Mouse (Mus musculus) neural tube, embryonic 12.5 days (tissue): ENCODE measurements at regions not wholly inside any gene's neighbourhood (a gene's known extent, or its start where the extent isn't known, plus 50 kb on each side); places are given as distances from the start of the nearest gene placed in this dataset.
A peak's percentile ranks its signal among the peaks of the same experiment; 100 is the strongest.

Experiments used
- ATAC-seq: fragments of 200-750 bp; cut with Nextera tagmentation; 2 replicates; pipeline ENCODE4 v1.8.0; 2017; ENCODE audit warnings: low read depth, mild to moderate bottlenecking, moderate TSS enrichment, moderate library complexity; ENCODE audit not compliant: low FRiP score
- H3K27ac ChIP-seq: fragments of 300-500 bp; sonication (generic); 2 replicates; pipeline ENCODE4 v1.5.1; 2016
- H3K27me3 ChIP-seq: fragments of 300-500 bp; sonication (generic); replicated peaks from 2 replicates; pipeline ENCODE4 v1.6.1; 2016; ENCODE audit warnings: mild to moderate bottlenecking
- H3K36me3 ChIP-seq: fragments of 300-500 bp; sonication (generic); 2 replicates; pipeline ENCODE4 v1.6.1; 2016; ENCODE audit warnings: mild to moderate bottlenecking
- H3K4me1 ChIP-seq: fragments of 300-500 bp; sonication (generic); 2 replicates; pipeline ENCODE4 v1.6.1; 2016
- H3K4me2 ChIP-seq: fragments of 300-500 bp; sonication (generic); replicated peaks from 2 replicates; pipeline ENCODE4 v1.6.1; 2016; ENCODE audit warnings: mild to moderate bottlenecking
- H3K4me3 ChIP-seq: fragments of 300-500 bp; sonication (generic); 2 replicates; pipeline ENCODE4 v1.5.1; 2016
- H3K9ac ChIP-seq: fragments of 300-500 bp; sonication (generic); 2 replicates; pipeline ENCODE4 v1.6.1; 2016; ENCODE audit warnings: mild to moderate bottlenecking
- H3K9me3 ChIP-seq: fragments of 300-500 bp; sonication (generic); 2 replicates; pipeline ENCODE4 v1.6.1; 2016; ENCODE audit warnings: mild to moderate bottlenecking
- WGBS: fragments of 180-500 bp; shearing (Covaris S2); methylation state at CpG from one replicate; pipeline ENCODE4 v1.1.7; 2016; 5-methylcytosine and 5-hydroxymethylcytosine counted together

GRCm38 (mm10) chr13:90402061-90402460, 312.7 kb upstream of the Xrcc4 start:
- Histone ChIP-seq H3K4me3 (no peak overlapping the region), H3K27ac (no peak overlapping the region), H3K36me3 (no peaks in the 10 kb centered on the region), H3K4me2 (no peak overlapping the region), H3K4me1 (no peaks in the 10 kb centered on the region), H3K9ac (no peak overlapping the region), H3K27me3 (no peaks in the 10 kb centered on the region), H3K9me3 (no peaks in the 10 kb centered on the region)
- ATAC-seq: no peak
- WGBS: 16% methylated on average over 1 of the region's 1 CpGs

DNA sequence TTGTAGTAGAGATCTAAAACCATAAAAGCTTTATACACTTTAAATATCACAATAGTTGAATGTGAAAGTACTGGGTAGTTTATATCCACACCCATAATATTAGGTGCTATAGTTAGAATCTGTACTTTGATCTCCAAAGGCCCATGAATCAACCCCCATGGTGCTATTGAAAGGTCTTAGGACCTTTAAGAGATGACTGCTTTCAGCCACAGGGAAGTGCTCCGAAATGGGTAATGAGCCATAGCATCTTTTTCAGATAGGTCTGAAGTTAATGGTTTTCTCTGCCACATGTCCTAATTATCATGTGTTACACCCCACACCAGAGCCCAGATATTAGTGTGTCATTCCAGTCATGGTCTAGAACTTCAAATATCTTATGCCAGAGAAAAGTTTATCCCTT, 312.1 kb upstream of the Xrcc4 start:
- Histone ChIP-seq H3K36me3 (no peaks in the 10 kb centered on the region), H3K9me3 (no peaks in the 10 kb centered on the region), H3K4me1 (no peaks in the 10 kb centered on the region), H3K27ac (no peak overlapping the region), H3K4me2 (no peak overlapping the region), H3K27me3 (no peaks in the 10 kb centered on the region), H3K4me3 (no peak overlapping the region), H3K9ac (no peak overlapping the region)
- WGBS: 18% methylated on average over 1 of the region's 1 CpGs
- no peak for ATAC-seq

DNA sequence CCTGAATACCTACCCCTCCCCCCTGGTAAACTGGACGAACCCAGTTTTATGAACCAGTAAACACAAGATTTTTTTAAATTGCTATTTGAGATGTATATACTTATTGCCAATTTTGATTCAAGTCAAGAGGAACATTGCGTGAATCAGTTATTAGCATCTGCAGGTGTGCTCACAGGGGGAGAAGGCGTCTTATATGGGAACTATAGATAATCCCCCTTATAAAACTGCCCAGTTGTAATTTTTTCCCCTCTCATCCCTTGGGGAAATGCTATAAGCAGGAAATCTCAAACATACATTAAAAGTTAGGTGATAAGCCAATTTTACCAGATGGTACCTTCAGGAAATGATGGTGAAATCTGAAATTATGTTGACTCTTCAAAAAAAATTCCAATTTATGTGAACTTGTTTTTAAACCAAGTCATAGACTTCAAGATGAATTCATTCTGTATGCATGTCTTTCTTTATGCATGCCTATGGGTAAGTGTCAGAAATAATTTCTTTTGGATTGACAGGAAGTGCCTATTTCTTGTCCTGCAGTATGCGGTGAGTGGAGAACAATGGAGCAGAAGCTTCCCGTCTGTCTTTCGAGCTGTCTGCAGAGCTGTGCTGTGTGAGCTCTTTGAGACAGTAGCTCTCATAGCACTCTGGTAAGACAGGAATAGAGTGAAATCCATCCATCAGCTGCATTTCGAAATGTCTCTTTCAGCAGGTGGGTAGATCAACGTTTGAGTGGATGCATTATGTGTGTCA, 306.0 kb upstream of the Xrcc4 start:
- Histone ChIP-seq H3K9ac (no peak overlapping the region), H3K4me2 (no peak overlapping the region), H3K27me3 (no peaks in the 10 kb centered on the region), H3K4me1 (no peaks in the 10 kb centered on the region), H3K36me3 (no peaks in the 10 kb centered on the region), H3K9me3 (no peaks in the 10 kb centered on the region), H3K4me3 (no peak overlapping the region), H3K27ac (no peak overlapping the region)
- no peak for ATAC-seq
- WGBS: 76% methylated on average over 8 of the region's 8 CpGs

DNA sequence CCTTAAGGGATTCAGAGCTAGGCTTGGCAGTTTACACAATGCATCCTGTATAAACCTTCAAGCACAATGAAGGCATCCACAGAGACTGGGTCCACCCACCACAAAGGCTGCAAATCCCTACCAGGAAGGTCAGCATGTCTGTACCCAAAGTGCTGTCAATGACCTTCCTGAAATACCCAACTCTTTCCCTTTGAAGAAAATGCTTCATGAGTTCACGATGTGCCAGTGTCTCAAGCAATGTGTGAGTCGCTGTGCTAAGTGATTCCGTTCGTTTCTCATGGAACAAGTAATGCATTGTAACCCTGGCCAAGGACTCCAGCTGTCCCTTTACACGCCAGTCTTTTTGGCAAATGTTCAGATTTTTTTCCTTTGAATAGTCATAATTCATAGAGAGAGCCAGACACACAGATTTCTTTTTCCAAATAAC, 305.4 kb upstream of the Xrcc4 start:
- Histone ChIP-seq H3K4me1 (no peaks in the 10 kb centered on the region), H3K9ac (no peak overlapping the region), H3K4me2 (no peak overlapping the region), H3K36me3 (no peaks in the 10 kb centered on the region), H3K9me3 (no peaks in the 10 kb centered on the region), H3K4me3 (no peak overlapping the region), H3K27me3 (no peaks in the 10 kb centered on the region), H3K27ac (no peak overlapping the region)
- WGBS: 61% methylated on average over 5 of the region's 5 CpGs
- ATAC-seq: no peak

- Histone ChIP-seq H3K36me3 (no peaks in the 10 kb centered on the region), H3K4me1 (no peaks in the 10 kb centered on the region), H3K27ac (no peak overlapping the region), H3K27me3 (no peaks in the 10 kb centered on the region), H3K9me3 (no peaks in the 10 kb centered on the region), H3K9ac (no peak overlapping the region), H3K4me2 (no peak overlapping the region), H3K4me3 (no peak overlapping the region)
- no peak for ATAC-seq
Measured at GRCm38 (mm10) chr13:90392415-90392814, 303.0 kb upstream of the Xrcc4 start.

- Histone ChIP-seq H3K27ac (no peak overlapping the region), H3K4me2 (no peak overlapping the region), H3K9ac (no peak overlapping the region), H3K9me3 (no peaks in the 10 kb centered on the region), H3K4me3 (no peak overlapping the region), H3K4me1 (no peaks in the 10 kb centered on the region), H3K27me3 (no peaks in the 10 kb centered on the region), H3K36me3 (no peaks in the 10 kb centered on the region)
- ATAC-seq: peak; percentile 72
- WGBS: 41% methylated on average over 3 of the region's 3 CpGs
Measured at GRCm38 (mm10) chr13:90376619-90377018, 287.2 kb upstream of the Xrcc4 start.

DNA sequence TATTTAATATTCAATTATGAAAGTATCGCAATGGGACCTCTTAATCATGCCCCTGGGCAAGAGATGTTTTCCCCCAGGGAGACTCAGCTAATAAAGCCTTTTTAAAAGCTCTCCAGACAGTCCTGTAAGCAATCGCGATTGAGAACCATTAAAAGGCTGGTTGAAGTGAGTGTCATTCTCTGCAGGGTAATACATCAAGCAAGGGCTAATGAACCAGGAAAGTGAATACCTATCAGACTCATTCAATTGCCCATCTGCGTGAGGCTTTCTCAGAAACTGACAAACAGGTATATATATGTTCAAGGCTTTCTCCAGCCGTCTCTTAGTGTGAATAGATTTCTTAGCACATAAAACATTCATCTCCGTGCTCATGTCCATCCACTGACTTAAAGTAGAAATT, 286.8 kb upstream of the Xrcc4 start:
- no peaks in the 10 kb centered on the region for H3K36me3 ChIP-seq
- no peak overlapping the region for H3K27ac ChIP-seq
- no peak overlapping the region for H3K4me3 ChIP-seq
- no peaks in the 10 kb centered on the region for H3K9me3 ChIP-seq
- no peak overlapping the region for H3K4me2 ChIP-seq
- 38% methylated on average over 6 of the region's 6 CpGs for WGBS
- no peaks in the 10 kb centered on the region for H3K27me3 ChIP-seq
- ATAC-seq: peak; percentile 84
- no peaks in the 10 kb centered on the region for H3K4me1 ChIP-seq
- no peak overlapping the region for H3K9ac ChIP-seq

- WGBS: 72% methylated on average over 4 of the region's 4 CpGs
Measured at GRCm38 (mm10) chr13:90371415-90372150, 282.2 kb upstream of the Xrcc4 start.

DNA sequence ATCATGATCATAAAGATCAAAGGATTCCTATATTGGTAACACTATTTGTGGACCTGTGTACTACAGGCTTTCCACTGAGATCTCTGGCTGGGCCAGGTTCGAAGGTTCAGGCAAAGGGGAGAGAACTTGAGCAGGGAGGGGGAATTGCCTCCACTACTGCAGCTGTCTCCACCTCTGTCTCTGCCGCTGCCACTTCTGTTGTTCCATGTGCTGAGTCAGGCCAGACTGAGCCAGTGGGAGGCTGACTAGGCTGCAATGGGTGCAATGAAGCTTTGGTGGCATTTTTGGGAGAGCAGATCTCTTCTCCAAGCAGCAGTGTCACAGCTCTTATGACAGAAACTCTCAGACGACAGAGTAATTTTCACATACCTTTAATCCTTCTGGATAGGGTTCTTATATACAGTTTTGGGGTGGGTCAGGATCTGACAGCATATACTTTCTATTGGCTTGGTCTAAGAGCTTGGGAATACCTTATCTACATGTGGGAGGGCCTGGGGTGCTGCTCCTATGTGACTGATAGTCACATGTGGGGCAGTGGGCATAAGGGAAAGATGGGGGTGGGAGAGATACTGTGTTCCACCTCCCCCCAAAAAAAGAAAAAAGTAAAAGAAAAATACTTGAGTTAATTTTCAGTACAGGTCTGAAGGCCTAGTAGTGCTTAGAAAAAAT, 281.5 kb upstream of the Xrcc4 start:
- no peaks in the 10 kb centered on the region for H3K27me3 ChIP-seq
- no peak overlapping the region for H3K9ac ChIP-seq
- no peaks in the 10 kb centered on the region for H3K36me3 ChIP-seq
- ATAC-seq: no peak
- 78% methylated on average over 3 of the region's 3 CpGs for WGBS
- no peak overlapping the region for H3K4me3 ChIP-seq
- H3K4me1 ChIP-seq: no peaks in the 10 kb centered on the region
- H3K4me2 ChIP-seq: no peak overlapping the region
- no peaks in the 10 kb centered on the region for H3K9me3 ChIP-seq
- H3K27ac ChIP-seq: no peak overlapping the region

More at GRCm38 (mm10) chr13:90371415-90372150, 282.2 kb upstream of the Xrcc4 start:
- ATAC-seq: no peak
- no peak overlapping the region for H3K4me3 ChIP-seq
- no peak overlapping the region for H3K27ac ChIP-seq
- no peak overlapping the region for H3K9ac ChIP-seq
- no peak overlapping the region for H3K4me2 ChIP-seq
- H3K36me3 ChIP-seq: no peaks in the 10 kb centered on the region
- no peaks in the 10 kb centered on the region for H3K9me3 ChIP-seq
- no peaks in the 10 kb centered on the region for H3K4me1 ChIP-seq
- no peaks in the 10 kb centered on the region for H3K27me3 ChIP-seq

GRCm38 (mm10) chr13:90364518-90365027, 275.2 kb upstream of the Xrcc4 start:
- Histone ChIP-seq H3K4me1 (no peaks in the 10 kb centered on the region), H3K9me3 (no peaks in the 10 kb centered on the region), H3K27ac (no peak overlapping the region), H3K9ac (no peak overlapping the region), H3K36me3 (no peaks in the 10 kb centered on the region), H3K4me3 (no peak overlapping the region), H3K27me3 (no peaks in the 10 kb centered on the region), H3K4me2 (no peak overlapping the region)
- WGBS: 81% methylated on average over 4 of the region's 4 CpGs
- ATAC-seq: no peak

DNA sequence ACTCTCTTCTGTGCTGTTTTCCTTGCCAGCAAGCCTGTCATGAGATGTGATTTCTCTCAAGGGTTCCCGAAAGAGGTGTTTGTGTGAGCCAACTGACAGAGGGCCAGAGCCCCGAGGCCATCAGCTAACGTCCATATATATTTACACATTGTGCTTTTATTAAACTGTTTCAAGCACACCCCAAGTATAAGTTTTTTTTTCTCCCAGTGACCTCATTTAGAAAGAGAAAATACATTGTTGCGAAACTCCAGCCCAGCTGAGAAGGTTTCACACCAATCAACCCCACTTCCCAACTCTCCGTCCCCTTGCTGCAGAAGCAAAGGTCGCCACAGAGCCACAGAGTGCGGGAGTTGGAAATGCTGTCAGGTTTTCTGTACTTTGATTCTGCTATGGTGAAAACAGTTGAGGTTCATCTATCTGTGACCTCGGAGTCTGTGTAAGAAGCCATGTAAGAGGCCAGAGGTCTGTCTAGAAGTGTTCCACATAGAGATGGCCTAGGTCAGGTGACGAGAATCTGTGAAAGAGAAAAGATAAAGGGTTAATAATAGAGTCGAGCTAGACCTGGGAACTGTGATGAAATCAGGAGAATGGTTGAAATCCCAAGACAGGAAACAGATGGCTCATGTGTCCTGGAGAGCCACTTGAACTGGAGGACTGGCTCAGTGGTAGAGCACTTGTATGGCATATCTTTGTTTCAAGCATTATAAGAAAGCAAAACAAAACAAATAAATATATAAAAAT, 270.6 kb upstream of the Xrcc4 start:
- no peaks in the 10 kb centered on the region for H3K36me3 ChIP-seq
- H3K27ac ChIP-seq: no peak overlapping the region
- no peak overlapping the region for H3K4me3 ChIP-seq
- 79% methylated on average over 10 of the region's 10 CpGs for WGBS
- no peak overlapping the region for H3K4me2 ChIP-seq
- H3K9ac ChIP-seq: no peak overlapping the region
- no peaks in the 10 kb centered on the region for H3K4me1 ChIP-seq
- ATAC-seq: no peak
- no peaks in the 10 kb centered on the region for H3K27me3 ChIP-seq
- H3K9me3 ChIP-seq: no peaks in the 10 kb centered on the region

GRCm38 (mm10) chr13:90358149-90358548, 268.7 kb upstream of the Xrcc4 start:
- Histone ChIP-seq H3K4me3 (no peak overlapping the region), H3K4me2 (no peak overlapping the region), H3K27ac (no peak overlapping the region), H3K9ac (no peak overlapping the region), H3K36me3 (no peaks in the 10 kb centered on the region), H3K9me3 (no peaks in the 10 kb centered on the region), H3K27me3 (no peaks in the 10 kb centered on the region), H3K4me1 (no peaks in the 10 kb centered on the region)
- no peak for ATAC-seq
- WGBS: 64% methylated on average over 1 of the region's 1 CpGs
